Mouse (Mus musculus): ENCODE measurements around the gene Nrarp.

DNA sequence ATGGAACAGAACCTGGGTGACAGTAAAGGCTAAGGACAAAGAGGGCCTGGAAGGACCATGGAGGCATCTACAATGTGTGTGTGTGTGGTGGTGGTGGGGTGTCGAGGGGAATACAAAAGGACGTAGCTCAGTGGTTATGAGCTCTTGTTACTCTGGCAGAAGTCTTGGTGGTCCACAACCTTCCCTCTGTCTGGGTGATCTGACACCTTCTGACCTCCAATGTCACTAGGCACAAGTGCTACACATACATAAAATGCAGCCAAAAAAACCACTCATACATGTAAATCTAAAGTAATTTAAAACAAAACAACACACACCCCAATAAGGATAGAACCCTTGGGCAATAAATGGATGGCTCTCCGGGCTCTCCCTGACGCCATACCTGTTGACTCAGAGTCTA is 46.8 kb downstream of the Nrarp start:
- TF ChIP-seq POLR2A (IDR thresholded peaks at IDR 0.05; ENCODE audit: insufficient read depth, low read depth, low read length) = no peak
- no peak for TF ChIP-seq CTCF (IDR thresholded peaks at IDR 0.05; ENCODE audit: insufficient read depth, low read depth, low read length)
